Mouse (Mus musculus): Measurements from ENCODE around the gene Fam166b. TPM values are rescaled to one million over a fixed set of nuclear protein-coding genes. Genes with fewer than 3 reads are reported as not detected.

Gene Fam166b
- 1.6 and 2.2 TPM in 2 replicates for polyA plus RNA-seq (2012; rRNA removed)

GRCm38 (mm10) chr4:43428946-43429345, at the start of gene Fam166b:
Fam166b (minus strand) TSS chr4:43429134.
- no peak within 1 kb of the TSS for H3K4me3 ChIP-seq (ENCODE audit: control insufficient read depth, low read depth, low read length)
- TF ChIP-seq POLR2A (IDR thresholded peaks at IDR 0.05; ENCODE audit: control insufficient read depth, low read depth, low read length) = no peak
- TF ChIP-seq CTCF (IDR thresholded peaks at IDR 0.05; ENCODE audit: control insufficient read depth, insufficient read depth, insufficient replicate concordance, low read depth, low read length) = no peak
- no peaks in the 10 kb centered on the region for H3K36me3 ChIP-seq (ENCODE audit: control insufficient read depth, insufficient read depth, low read length)
- H3K4me1 ChIP-seq (ENCODE audit: control insufficient read depth, insufficient read depth, low read length) = peaks cover 27% of the 10 kb centered on the region
- no peak within 1 kb of the TSS for H3K27ac ChIP-seq (ENCODE audit: control insufficient read depth, insufficient read depth, low read depth, low read length)
- H3K27me3 ChIP-seq (ENCODE audit: control insufficient read depth, insufficient read depth, low read length) = no peaks in the 10 kb centered on the region

- TF ChIP-seq CTCF (IDR thresholded peaks at IDR 0.05; ENCODE audit: control insufficient read depth, insufficient read depth, insufficient replicate concordance, low read depth, low read length) = no peak
- no peak for TF ChIP-seq POLR2A (IDR thresholded peaks at IDR 0.05; ENCODE audit: control insufficient read depth, low read depth, low read length)
- Histone ChIP-seq H3K27ac (ENCODE audit: control insufficient read depth, insufficient read depth, low read depth, low read length) (peak overlapping the region; percentile 81), H3K4me1 (ENCODE audit: control insufficient read depth, insufficient read depth, low read length) (peaks cover 19% of the 10 kb centered on the region), H3K36me3 (ENCODE audit: control insufficient read depth, insufficient read depth, low read length) (no peaks in the 10 kb centered on the region), H3K4me3 (ENCODE audit: control insufficient read depth, low read depth, low read length) (peak overlapping the region; percentile 86), H3K27me3 (ENCODE audit: control insufficient read depth, insufficient read depth, low read length) (no peaks in the 10 kb centered on the region)
Observed at GRCm38 (mm10) chr4:43478534-43478858, 49.6 kb upstream of the Fam166b start.

- Histone ChIP-seq H3K4me1 (ENCODE audit: control insufficient read depth, insufficient read depth, low read length) (peaks cover 15% of the 10 kb centered on the region), H3K4me3 (ENCODE audit: control insufficient read depth, low read depth, low read length) (peak overlapping the region; percentile 86), H3K27me3 (ENCODE audit: control insufficient read depth, insufficient read depth, low read length) (no peaks in the 10 kb centered on the region), H3K36me3 (ENCODE audit: control insufficient read depth, insufficient read depth, low read length) (no peaks in the 10 kb centered on the region), H3K27ac (ENCODE audit: control insufficient read depth, insufficient read depth, low read depth, low read length) (peak overlapping the region; percentile 81)
- TF ChIP-seq CTCF (IDR thresholded peaks at IDR 0.05; ENCODE audit: control insufficient read depth, insufficient read depth, insufficient replicate concordance, low read depth, low read length) (peak; percentile 37; the same call in 1 of the 2 replicates), POLR2A (IDR thresholded peaks at IDR 0.05; ENCODE audit: control insufficient read depth, low read depth, low read length) (peak; percentile 40; the same call in 1 of the 2 replicates)
Observed at GRCm38 (mm10) chr4:43477857-43478533, 49.1 kb upstream of the Fam166b start.

- TF ChIP-seq POLR2A (IDR thresholded peaks at IDR 0.05; ENCODE audit: control insufficient read depth, low read depth, low read length) (no peak), CTCF (IDR thresholded peaks at IDR 0.05; ENCODE audit: control insufficient read depth, insufficient read depth, insufficient replicate concordance, low read depth, low read length) (no peak)
- Histone ChIP-seq H3K27me3 (ENCODE audit: control insufficient read depth, insufficient read depth, low read length) (no peaks in the 10 kb centered on the region), H3K4me1 (ENCODE audit: control insufficient read depth, insufficient read depth, low read length) (peaks cover 14% of the 10 kb centered on the region), H3K4me3 (ENCODE audit: control insufficient read depth, low read depth, low read length) (no peak overlapping the region), H3K27ac (ENCODE audit: control insufficient read depth, insufficient read depth, low read depth, low read length) (no peak overlapping the region), H3K36me3 (ENCODE audit: control insufficient read depth, insufficient read depth, low read length) (no peaks in the 10 kb centered on the region)
Observed at GRCm38 (mm10) chr4:43476604-43477003, 47.7 kb upstream of the Fam166b start.

GRCm38 (mm10) chr4:43473636-43474035, 44.7 kb upstream of the Fam166b start:
- Histone ChIP-seq H3K4me1 (ENCODE audit: control insufficient read depth, insufficient read depth, low read length) (peaks cover 7% of the 10 kb centered on the region), H3K27ac (ENCODE audit: control insufficient read depth, insufficient read depth, low read depth, low read length) (no peak overlapping the region), H3K4me3 (ENCODE audit: control insufficient read depth, low read depth, low read length) (no peak overlapping the region), H3K27me3 (ENCODE audit: control insufficient read depth, insufficient read depth, low read length) (no peaks in the 10 kb centered on the region), H3K36me3 (ENCODE audit: control insufficient read depth, insufficient read depth, low read length) (no peaks in the 10 kb centered on the region)
- TF ChIP-seq CTCF (IDR thresholded peaks at IDR 0.05; ENCODE audit: control insufficient read depth, insufficient read depth, insufficient replicate concordance, low read depth, low read length) (no peak), POLR2A (IDR thresholded peaks at IDR 0.05; ENCODE audit: control insufficient read depth, low read depth, low read length) (no peak)

GRCm38 (mm10) chr4:43470301-43470700, 41.4 kb upstream of the Fam166b start:
- TF ChIP-seq POLR2A (IDR thresholded peaks at IDR 0.05; ENCODE audit: control insufficient read depth, low read depth, low read length) (no peak), CTCF (IDR thresholded peaks at IDR 0.05; ENCODE audit: control insufficient read depth, insufficient read depth, insufficient replicate concordance, low read depth, low read length) (no peak)

GRCm38 (mm10) chr4:43466872-43467271, 37.9 kb upstream of the Fam166b start:
- Histone ChIP-seq H3K4me3 (ENCODE audit: control insufficient read depth, low read depth, low read length) (no peak overlapping the region), H3K27ac (ENCODE audit: control insufficient read depth, insufficient read depth, low read depth, low read length) (no peak overlapping the region), H3K36me3 (ENCODE audit: control insufficient read depth, insufficient read depth, low read length) (no peaks in the 10 kb centered on the region), H3K27me3 (ENCODE audit: control insufficient read depth, insufficient read depth, low read length) (no peaks in the 10 kb centered on the region), H3K4me1 (ENCODE audit: control insufficient read depth, insufficient read depth, low read length) (no peaks in the 10 kb centered on the region)
- TF ChIP-seq CTCF (IDR thresholded peaks at IDR 0.05; ENCODE audit: control insufficient read depth, insufficient read depth, insufficient replicate concordance, low read depth, low read length) (no peak), POLR2A (IDR thresholded peaks at IDR 0.05; ENCODE audit: control insufficient read depth, low read depth, low read length) (no peak)

More at GRCm38 (mm10) chr4:43470301-43470700, 41.4 kb upstream of the Fam166b start:
- Histone ChIP-seq H3K27me3 (ENCODE audit: control insufficient read depth, insufficient read depth, low read length) (no peaks in the 10 kb centered on the region), H3K4me3 (ENCODE audit: control insufficient read depth, low read depth, low read length) (no peak overlapping the region), H3K4me1 (ENCODE audit: control insufficient read depth, insufficient read depth, low read length) (no peaks in the 10 kb centered on the region), H3K36me3 (ENCODE audit: control insufficient read depth, insufficient read depth, low read length) (no peaks in the 10 kb centered on the region), H3K27ac (ENCODE audit: control insufficient read depth, insufficient read depth, low read depth, low read length) (no peak overlapping the region)
